Mouse (Mus musculus): ENCODE data around the gene Polr2e.

GRCm38 (mm10) chr10:80050244-80050643, 10.6 kb upstream of the Polr2e start:
- TF ChIP-seq CTCF (IDR thresholded peaks at IDR 0.05; ENCODE audit: insufficient read depth, low read length): no peak
- no peak for TF ChIP-seq POLR2A (IDR thresholded peaks at IDR 0.05; ENCODE audit: borderline replicate concordance, extremely low read depth, low read depth, low read length)
